ENCODE assay signal across 9 mouse cellular contexts in genomic region chr15:99129956-99130910, GRCm38 (mm10). TPM values are rescaled to one million over a fixed set of nuclear protein-coding genes. Genes with fewer than 3 reads are reported as not detected.
DNase-seq lines count a peak whose midpoint lies in the region; ATAC-seq and TF ChIP-seq lines count a peak whose summit lies in the region.
"Had no signal": no experiment of that assay in that cellular context is flagged by ENCODE, and none has a peak within 500 bp of the region (broad histone marks: within the 10 kb centered on the region; RNA-seq: fewer than 3 reads in every experiment).

No protein-coding gene starts in this region.

- no peak for DNase-seq in kidney, postnatal 10 days
- DNase-seq in brain, embryonic 14.5 days (ENCODE audit: low read depth) = peak; percentile 55
- peak; percentile 27 for DNase-seq in neural tube, embryonic 11.5 days (ENCODE audit: low spot score)
- DNase-seq in right cerebral cortex, postnatal 10 days (ENCODE audit: low spot score in 2 of 2) = no peak
- DNase-seq: kidney, postnatal 14 days had no signal

- peaks cover 31% of the 10 kb centered on the region for H3K4me1 ChIP-seq in kidney, embryonic 16.5 days (ENCODE audit: insufficient read depth, low read length)
- peaks cover 33% of the 10 kb centered on the region for H3K4me1 ChIP-seq in forebrain, embryonic 12.5 days
- H3K4me1 ChIP-seq in neural tube, embryonic 11.5 days (ENCODE audit: control insufficient read depth, insufficient read depth, low read length) = peaks cover 11% of the 10 kb centered on the region; the same call in 1 of the 2 replicates

- H3K27ac ChIP-seq in kidney, embryonic 16.5 days (ENCODE audit: low read length) = peak overlapping the region; percentile 21
- no peak overlapping the region; the same call in 1 of the 2 replicates for H3K27ac ChIP-seq in forebrain, embryonic 12.5 days
- no peak overlapping the region for H3K27ac ChIP-seq in neural tube, embryonic 11.5 days (ENCODE audit: low read depth, low read length)

- ATAC-seq in kidney, embryonic 16.5 days (ENCODE audit: low FRiP score, low TSS enrichment) = peak; percentile 20; the same call in 1 of the 2 replicates
- no peak for ATAC-seq in forebrain, embryonic 12.5 days (ENCODE audit: low FRiP score)
- no peak for ATAC-seq in neural tube, embryonic 11.5 days (ENCODE audit: insufficient read depth, low FRiP score, low TSS enrichment)
- no peak for ATAC-seq in frontal cortex, adult (ENCODE audit: low TSS enrichment)

- no peaks in the 10 kb centered on the region for H3K27me3 ChIP-seq in kidney, embryonic 16.5 days (ENCODE audit: insufficient read depth, low read length)
- H3K27me3 ChIP-seq in forebrain, embryonic 12.5 days = no peaks in the 10 kb centered on the region; the same call in 1 of the 2 replicates
- H3K27me3 ChIP-seq in neural tube, embryonic 11.5 days (ENCODE audit: control insufficient read depth, insufficient read depth, low read length) = no peaks in the 10 kb centered on the region

- H3K36me3 ChIP-seq in kidney, embryonic 16.5 days (ENCODE audit: insufficient read depth, low read length) = no peaks in the 10 kb centered on the region
- 0 out of 2 replicates have a peak, but pooled peaks cover 5% of the 10 kb centered on the region for H3K36me3 ChIP-seq in forebrain, embryonic 12.5 days (replicated peaks)
- H3K36me3 ChIP-seq in neural tube, embryonic 11.5 days (ENCODE audit: control insufficient read depth, insufficient read depth, low read length) = no peaks in the 10 kb centered on the region

- H3K4me2 ChIP-seq in kidney, embryonic 16.5 days (replicated peaks; ENCODE audit: low read depth, low read length) = no peak overlapping the region
- peak overlapping the region; percentile 25 for H3K4me2 ChIP-seq in forebrain, embryonic 12.5 days
- no peak overlapping the region for H3K4me2 ChIP-seq in neural tube, embryonic 11.5 days (ENCODE audit: low read depth)

- WGBS in kidney, embryonic 16.5 days = 41% methylated on average over 22 of the region's 22 CpGs
- 64% methylated on average over 22 of the region's 22 CpGs for WGBS in forebrain, embryonic 12.5 days
- WGBS in neural tube, embryonic 11.5 days = 66% methylated on average over 22 of the region's 22 CpGs

- H3K4me3 ChIP-seq in kidney, embryonic 16.5 days (ENCODE audit: low read length) = no peak overlapping the region
- H3K4me3 ChIP-seq in forebrain, embryonic 12.5 days (replicated peaks) = no peak overlapping the region
- H3K4me3 ChIP-seq in neural tube, embryonic 11.5 days (ENCODE audit: low read depth, low read length) = no peak overlapping the region

- 0 out of 2 replicates have a peak overlapping the region, but pooled peaks have one; percentile 1 for H3K9ac ChIP-seq in kidney, embryonic 16.5 days (replicated peaks; ENCODE audit: low read length)
- H3K9ac ChIP-seq in forebrain, embryonic 12.5 days = peak overlapping the region; percentile 36; the same call in 1 of the 2 replicates
- H3K9ac ChIP-seq in neural tube, embryonic 11.5 days (ENCODE audit: low read length) = no peak overlapping the region

- TF ChIP-seq CTCF in brain, embryonic 14.5 days (IDR thresholded peaks at IDR 0.05; ENCODE audit: borderline replicate concordance, extremely low read depth, insufficient read depth, insufficient read length) = no peak

- no peaks in the 10 kb centered on the region for H3K9me3 ChIP-seq in kidney, embryonic 16.5 days (ENCODE audit: low read length)
- no peaks in the 10 kb centered on the region for H3K9me3 ChIP-seq in forebrain, embryonic 12.5 days
- H3K9me3 ChIP-seq in neural tube, embryonic 11.5 days (ENCODE audit: control insufficient read depth, low read length) = no peaks in the 10 kb centered on the region

- no peak for TF ChIP-seq POLR2A in brain, embryonic 14.5 days (IDR thresholded peaks at IDR 0.05; ENCODE audit: borderline replicate concordance, extremely low read depth, insufficient read depth, insufficient read length, poor library complexity, severe bottlenecking)

RNA-seq across cellular contexts. Expression of gene Spats2, which starts 4.5 kb away (rescaled TPM):
- 42.1 and 42.9 TPM in 2 replicates for polyA plus RNA-seq in kidney, embryonic 16.5 days (2015; fragmentation: Nextera tagmentation; extraction: Ambion mirVana)
- 47.3 and 50.4 TPM in 2 replicates for polyA plus RNA-seq in brain, embryonic 14.5 days (2012; rRNA removed)
- 65.5 and 69.8 TPM in 2 replicates for polyA plus RNA-seq in forebrain, embryonic 12.5 days (2016; fragmentation: Nextera tagmentation; extraction: Ambion mirVana)
- polyA plus RNA-seq in neural tube, embryonic 11.5 days (2014; fragmentation: Nextera tagmentation; extraction: Ambion mirVana) = 63.3 and 63.7 TPM in 2 replicates

RNA-seq across cellular contexts. Expression of gene Dnajc22, which starts 37.3 kb away (rescaled TPM):
- polyA plus RNA-seq in kidney, embryonic 16.5 days (2015; fragmentation: Nextera tagmentation; extraction: Ambion mirVana) = 8.0 and 10.0 TPM in 2 replicates
- 0.82 and 0.92 TPM in 2 replicates for polyA plus RNA-seq in brain, embryonic 14.5 days (2012; rRNA removed)
- 0.76 and 1.0 TPM in 2 replicates for polyA plus RNA-seq in forebrain, embryonic 12.5 days (2016; fragmentation: Nextera tagmentation; extraction: Ambion mirVana)
- polyA plus RNA-seq in neural tube, embryonic 11.5 days (2014; fragmentation: Nextera tagmentation; extraction: Ambion mirVana) = 0.19 and 0.41 TPM in 2 replicates

RNA-seq across cellular contexts. Expression of gene C1ql4, which starts 42.6 kb away (rescaled TPM):
- 0.94 and 1.2 TPM in 2 replicates for polyA plus RNA-seq in kidney, embryonic 16.5 days (2015; fragmentation: Nextera tagmentation; extraction: Ambion mirVana)
- 7.0 and 15.6 TPM in 2 replicates for polyA plus RNA-seq in brain, embryonic 14.5 days (2012; rRNA removed)
- 0.44 and 1.3 TPM in 2 replicates for polyA plus RNA-seq in forebrain, embryonic 12.5 days (2016; fragmentation: Nextera tagmentation; extraction: Ambion mirVana)
- polyA plus RNA-seq in neural tube, embryonic 11.5 days (2014; fragmentation: Nextera tagmentation; extraction: Ambion mirVana) = 3.0 and 3.2 TPM in 2 replicates
- polyA plus RNA-seq: liver, embryonic 16.5 days had no signal

RNA-seq across cellular contexts. Expression of gene Troap, which starts 55.9 kb away (rescaled TPM):
- polyA plus RNA-seq in kidney, embryonic 16.5 days (2015; fragmentation: Nextera tagmentation; extraction: Ambion mirVana) = 35.8 and 45.8 TPM in 2 replicates
- polyA plus RNA-seq in brain, embryonic 14.5 days (2012; rRNA removed) = 12.1 and 27.9 TPM in 2 replicates
- polyA plus RNA-seq in forebrain, embryonic 12.5 days (2016; fragmentation: Nextera tagmentation; extraction: Ambion mirVana) = 41.6 and 48.3 TPM in 2 replicates
- polyA plus RNA-seq in neural tube, embryonic 11.5 days (2014; fragmentation: Nextera tagmentation; extraction: Ambion mirVana) = 23.3 and 25.9 TPM in 2 replicates

Comparison
In these comparisons a context has a peak if more than half of its experiments do, and no peak if none do; other contexts are left out.
1. DNase-seq: peak in brain, embryonic 14.5 days (single experiment) and neural tube, embryonic 11.5 days (single experiment); none in kidney, postnatal 10 days (single experiment) and right cerebral cortex, postnatal 10 days (0 of 2).